Mouse (Mus musculus) cortical plate, adult 2 months (tissue): ENCODE measurements around the gene Ptpn14.

ENCODE experiments used
- CTCF ChIP-seq: fragments of 200-500 bp; IDR thresholded peaks from 2 replicates; pipeline ENCODE4 v1.5.1; 2011; ENCODE audit warnings: mild to moderate bottlenecking, control low read depth, low read length; ENCODE audit not compliant: insufficient read depth; ENCODE audit errors: extremely low read depth
- POLR2A ChIP-seq: fragments of 200-500 bp; IDR thresholded peaks from 2 replicates; pipeline ENCODE4 v1.6.1; 2011; ENCODE audit warnings: mild to moderate bottlenecking, low read length, control low read depth; ENCODE audit not compliant: insufficient read depth; ENCODE audit errors: extremely low read depth

GRCm38 (mm10) chr1:189700186-189700585 lies 27.9 kb upstream of the Ptpn14 start:
- TF ChIP-seq CTCF (no peak), POLR2A (no peak)
